Mouse (Mus musculus): Measurements from ENCODE around the gene Tex14. TPM values are rescaled to one million over a fixed set of nuclear protein-coding genes. Genes with fewer than 3 reads are reported as not detected.
A peak's percentile ranks its signal among the peaks of the same experiment; 100 is the strongest.
"Not testable (repeated sequence)": the region's sequence is repeated elsewhere in the genome, so short reads cannot be mapped to it uniquely, and the experiment has no call there.

Gene Tex14
- total RNA-seq, 2 experiments from 2014 or later = 0.34 to 0.44 TPM

GRCm38 (mm10) chr11:87446159-87446558 is 41.3 kb downstream of the Tex14 start:
- intact Hi-C loops (cut with DNase I) = no loop called here
- no peak for DNase-seq

- intact Hi-C loops (cut with DNase I) = no loop called here
- DNase-seq = no peak
Measured at GRCm38 (mm10) chr11:87447429-87447828, 42.6 kb downstream of the Tex14 start.

GRCm38 (mm10) chr11:87448081-87448475 is 43.2 kb downstream of the Tex14 start:
- DNase-seq = peak; percentile 93
- intact Hi-C loops (cut with DNase I) = not testable (repeated sequence)

- DNase-seq = peak; percentile 68
- intact Hi-C loops (cut with DNase I) = not testable (repeated sequence)
Measured at GRCm38 (mm10) chr11:87448476-87449199, 43.8 kb downstream of the Tex14 start.

- intact Hi-C loops (cut with DNase I) = no loop called here
- no peak for DNase-seq
Measured at GRCm38 (mm10) chr11:87449200-87449547, 44.3 kb downstream of the Tex14 start.

- intact Hi-C loops (cut with DNase I); DNase-seq: not testable (repeated sequence)
Measured at GRCm38 (mm10) chr11:87449847-87450246, 45.0 kb downstream of the Tex14 start.

- intact Hi-C loops (cut with DNase I); DNase-seq: not testable (repeated sequence)
Measured at GRCm38 (mm10) chr11:87452779-87453178, 47.9 kb downstream of the Tex14 start.

GRCm38 (mm10) chr11:87453216-87454034 is 48.6 kb downstream of the Tex14 start:
- DNase-seq = no peak
- intact Hi-C loops (cut with DNase I) = no loop called here

- intact Hi-C loops (cut with DNase I) = no loop called here
- DNase-seq = no peak
Measured at GRCm38 (mm10) chr11:87454035-87454690, 49.3 kb downstream of the Tex14 start.

GRCm38 (mm10) chr11:87455573-87455972 is 50.7 kb downstream of the Tex14 start:
- no peak for DNase-seq
- intact Hi-C loops (cut with DNase I) = no loop called here

- intact Hi-C loops (cut with DNase I) = no loop called here
Measured at GRCm38 (mm10) chr11:87455984-87456383, 51.1 kb downstream of the Tex14 start.

GRCm38 (mm10) chr11:87460566-87460965 is 55.7 kb downstream of the Tex14 start:
- intact Hi-C loops (cut with DNase I) = no loop called here
- DNase-seq = no peak

More at GRCm38 (mm10) chr11:87455984-87456383, 51.1 kb downstream of the Tex14 start:
- DNase-seq = no peak

GRCm38 (mm10) chr11:87461780-87462460 is 57.1 kb downstream of the Tex14 start:
- DNase-seq = peak; percentile 86
- intact Hi-C loops (cut with DNase I) = not testable (repeated sequence)

GRCm38 (mm10) chr11:87462461-87463242 is 57.8 kb downstream of the Tex14 start:
- DNase-seq = no peak
- intact Hi-C loops (cut with DNase I) = no loop called here

GRCm38 (mm10) chr11:87463243-87463540 is 58.3 kb downstream of the Tex14 start:
- no peak for DNase-seq
- intact Hi-C loops (cut with DNase I) = no loop called here

- DNase-seq; intact Hi-C loops (cut with DNase I): not testable (repeated sequence)
Measured at GRCm38 (mm10) chr11:87463792-87464430, 59.0 kb downstream of the Tex14 start.

GRCm38 (mm10) chr11:87465990-87466593 is 61.2 kb downstream of the Tex14 start:
- DNase-seq = no peak
- intact Hi-C loops (cut with DNase I) = no loop called here

- intact Hi-C loops (cut with DNase I) = no loop called here
- DNase-seq = no peak
Measured at GRCm38 (mm10) chr11:87467491-87468277, 62.8 kb downstream of the Tex14 start.

GRCm38 (mm10) chr11:87468278-87468655 is 63.4 kb downstream of the Tex14 start:
- no peak for DNase-seq
- intact Hi-C loops (cut with DNase I) = no loop called here
